Mouse (Mus musculus) heart, postnatal 25 days (tissue): ENCODE data around the gene Pnpla5. TPM values are rescaled to one million over a fixed set of nuclear protein-coding genes. Genes with fewer than 3 reads are reported as not detected.
"Not testable (repeated sequence)": the region's sequence is repeated elsewhere in the genome, so short reads cannot be mapped to it uniquely, and the experiment has no call there.

Source experiments
- DNase-seq: peaks from one replicate; pipeline ENCODE4 v3.0.0; 2022; ENCODE audit warnings: low spot score
- intact Hi-C: fragments of 180-260 bp; cut with DNase I; formaldehyde crosslinking; loops from one replicate; pipeline ENCODE4 v1.15.1; 2025
- total RNA-seq, 2 experiments: library from RNA; stranded (reverse); gene quantifications; 2 replicates each; pipeline ENCODE4 v1.2.3; 2021

Pnpla5 gene
- total RNA-seq = not detected

DNA sequence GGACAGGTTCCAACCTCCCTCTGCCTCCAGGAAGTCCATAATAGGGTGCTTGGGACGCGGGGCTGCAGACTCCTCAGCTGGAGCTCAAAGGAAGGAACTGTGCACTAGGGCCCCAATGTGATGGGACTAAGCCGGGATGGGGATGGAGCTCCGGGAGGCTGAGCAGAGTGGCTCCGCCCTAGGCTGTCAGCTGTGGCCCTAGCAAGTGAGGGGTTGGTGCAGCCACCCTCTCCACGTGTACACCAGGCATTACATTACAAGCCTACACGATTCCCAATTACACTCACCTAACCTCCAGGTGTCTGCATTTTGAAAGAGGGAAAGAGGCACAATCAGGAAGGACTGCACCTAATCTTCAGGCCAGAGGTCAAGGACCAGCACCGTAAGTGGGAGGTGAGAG lies at the start of gene Pnpla5:
Gene Pnpla5 (minus strand): TSS at position 101 of the 400 bp plus-strand sequence.
- intact Hi-C loops = loop anchor here (10.0 kb wide), 1 partner anchor 312 kb away; no protein-coding TSS in a partner anchor
- DNase-seq = no peak

- intact Hi-C loops = no loop called here
- DNase-seq = no peak
Observed at GRCm38 (mm10) chr15:84171166-84171565, 48.2 kb upstream of the Pnpla5 start.

DNA sequence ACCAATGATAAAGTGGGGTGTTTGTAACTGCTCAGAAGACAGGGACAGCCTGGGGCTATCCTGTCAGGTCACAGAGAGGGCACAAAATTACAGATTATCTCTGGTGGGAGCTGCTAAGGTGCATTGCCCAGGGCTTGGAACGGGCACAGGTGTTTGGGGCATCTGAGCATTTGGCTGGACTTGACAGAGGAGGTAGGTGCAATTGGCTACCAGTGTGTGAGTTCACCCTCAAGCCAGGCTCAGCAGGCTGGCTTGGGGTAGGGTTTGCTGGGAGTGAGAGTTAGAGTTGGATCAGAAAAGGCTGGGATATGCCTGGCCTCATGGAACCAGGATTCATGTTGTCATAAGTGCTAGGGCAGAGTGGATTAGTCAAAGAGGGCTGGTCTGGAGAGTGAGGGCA lies 46.5 kb upstream of the Pnpla5 start:
- DNase-seq = no peak
- intact Hi-C loops = loop anchor here (5.0 kb wide), 1 partner anchor 97 kb away; no protein-coding TSS in a partner anchor

DNA sequence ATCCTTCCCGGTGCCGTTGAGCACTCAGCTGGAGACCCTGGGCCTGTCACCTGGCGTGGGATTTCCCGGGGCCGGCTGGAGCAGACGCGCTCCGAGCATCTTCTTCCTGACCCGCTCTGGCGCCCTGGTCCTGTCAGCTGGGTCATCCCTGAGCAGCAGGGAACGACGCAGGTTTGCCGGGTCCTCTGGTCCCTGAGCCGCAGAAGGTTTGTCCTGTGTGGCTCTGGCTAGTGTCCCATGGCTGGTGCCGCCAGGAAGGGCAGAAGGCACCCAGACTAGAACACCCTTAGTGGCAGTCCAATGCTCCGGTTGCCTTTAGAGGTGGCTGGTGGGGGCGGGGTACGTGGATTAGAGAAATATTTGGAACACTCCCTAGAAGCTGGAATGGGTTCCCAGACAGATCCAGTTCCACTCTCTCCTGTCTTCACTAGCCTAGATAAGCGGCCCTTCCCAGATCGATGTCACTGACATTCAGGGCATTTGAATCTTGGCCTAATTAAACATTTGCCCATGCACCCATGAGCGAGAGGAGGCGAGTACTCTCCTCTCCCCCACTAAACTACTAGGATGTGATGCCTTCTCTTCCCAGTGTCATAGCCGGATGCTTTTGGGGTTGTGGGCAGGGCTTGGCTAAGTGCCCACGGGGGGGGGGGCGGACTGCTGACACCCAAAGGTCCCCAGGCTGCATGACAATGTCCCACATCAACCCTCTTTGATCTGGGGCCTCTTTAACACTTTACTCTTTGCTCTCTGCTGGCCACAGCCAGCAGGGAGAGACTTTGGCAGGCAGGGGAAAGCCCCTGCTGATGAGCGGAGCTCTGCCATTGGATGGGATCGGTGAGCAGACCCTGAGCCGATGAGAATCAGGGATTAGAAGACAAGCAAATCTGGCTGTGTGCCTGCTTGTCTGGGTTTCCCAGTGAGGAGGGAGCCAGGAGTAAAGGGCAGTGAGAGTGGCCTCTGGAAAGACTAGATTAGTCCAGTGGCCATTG lies 45.5 kb upstream of the Pnpla5 start:
- intact Hi-C loops = loop anchor here (5.0 kb wide), 1 partner anchor 96 kb away; no protein-coding TSS in a partner anchor
- DNase-seq = no peak

- intact Hi-C loops = loop anchor here (2.0 to 5.0 kb wide), 2 partner anchors 43 to 95 kb away; no protein-coding TSS in a partner anchor
- DNase-seq = peak; percentile 91
Observed at GRCm38 (mm10) chr15:84167600-84167999, 44.6 kb upstream of the Pnpla5 start, which contains the start of gene Pnpla3. Pnpla3 (plus strand) TSS chr15:84167837.

DNA sequence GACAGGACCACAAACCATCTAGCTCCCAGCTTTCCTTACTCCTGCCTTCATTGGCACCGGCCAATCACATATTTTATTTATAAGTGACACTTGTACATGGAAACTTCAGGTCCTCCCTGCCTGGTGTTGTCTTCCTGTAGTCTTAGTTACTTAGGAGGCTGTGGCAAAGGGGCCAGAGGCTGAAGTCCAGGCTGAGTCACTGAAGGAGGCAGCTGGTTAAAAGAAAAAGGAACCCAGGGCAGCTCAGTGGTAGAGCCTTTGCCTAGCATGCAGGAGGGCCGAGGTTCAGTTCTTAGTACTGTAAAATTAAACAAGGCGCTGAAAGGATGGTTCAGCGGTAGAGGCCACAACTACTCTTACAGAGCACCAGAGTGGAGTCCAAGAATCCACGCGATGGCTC lies 43.8 kb upstream of the Pnpla5 start:
- DNase-seq = no peak
- intact Hi-C loops = loop anchor here (2.0 to 5.0 kb wide), 2 partner anchors 42 to 95 kb away; no protein-coding TSS in a partner anchor

DNA sequence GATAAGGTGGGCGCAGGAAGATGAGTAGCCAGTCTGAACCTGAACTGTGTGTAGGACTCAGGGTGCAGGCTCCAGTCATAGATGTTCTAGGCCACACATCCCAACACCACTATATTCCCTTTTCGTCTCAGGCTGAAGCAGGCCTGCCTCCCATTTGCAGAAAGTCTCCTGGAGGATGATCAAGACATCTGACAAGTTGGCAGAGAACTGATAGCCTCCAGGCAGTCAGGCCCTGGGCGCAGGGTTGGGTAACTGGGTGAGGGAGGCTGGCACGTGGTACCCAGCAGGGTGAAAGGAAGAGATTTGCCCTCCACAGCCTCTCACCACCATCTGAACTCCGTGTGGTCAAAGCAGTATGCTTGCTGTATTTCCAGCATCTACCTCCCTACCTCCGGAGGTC lies 38.9 kb upstream of the Pnpla5 start:
- no peak for DNase-seq
- intact Hi-C loops = no loop called here

GRCm38 (mm10) chr15:84157530-84157929 lies 34.6 kb upstream of the Pnpla5 start:
- DNase-seq, intact Hi-C loops: not testable (repeated sequence)

DNA sequence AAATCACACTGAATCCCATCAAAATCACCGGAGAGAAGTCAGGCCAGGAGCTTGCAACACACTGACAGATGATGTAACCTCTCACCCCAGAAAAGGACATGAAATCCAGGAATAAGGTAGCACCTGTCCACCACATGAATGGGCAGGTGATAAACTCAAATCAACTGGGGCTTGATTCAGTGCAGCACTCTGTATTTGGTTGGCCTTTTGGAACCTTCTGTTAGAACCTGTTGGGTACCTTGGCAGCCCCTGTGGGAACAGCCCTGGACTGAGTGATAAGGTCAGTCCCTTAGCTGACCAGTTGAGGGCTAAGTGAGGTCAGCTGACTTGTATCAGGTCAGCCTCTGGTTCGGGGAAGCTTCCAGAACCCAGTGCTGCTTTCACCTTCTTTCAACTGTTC lies 33.2 kb upstream of the Pnpla5 start:
- intact Hi-C loops = no loop called here
- no peak for DNase-seq

DNA sequence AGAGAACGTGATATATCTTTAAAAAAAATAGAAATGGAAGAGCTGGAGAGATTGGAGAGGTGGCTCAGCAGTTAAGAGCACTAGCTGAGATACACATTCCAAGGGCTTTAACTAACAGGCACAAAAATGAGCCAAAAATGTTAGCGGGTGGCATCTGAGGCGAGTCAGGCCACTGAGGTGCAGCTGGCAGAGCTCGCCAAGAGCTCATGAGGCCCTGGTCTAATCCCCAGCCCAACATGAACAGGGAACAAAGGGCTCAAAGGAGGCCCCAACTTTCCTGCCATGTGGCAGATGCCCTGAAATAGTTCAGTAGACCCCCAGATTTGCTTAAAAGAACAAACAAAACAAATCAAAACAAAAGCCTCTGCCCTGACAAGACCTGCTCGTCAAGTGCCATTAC lies 18.0 kb upstream of the Pnpla5 start:
- intact Hi-C loops = no loop called here
- DNase-seq = no peak

GRCm38 (mm10) chr15:84140109-84140508 lies 17.1 kb upstream of the Pnpla5 start:
- intact Hi-C loops = no loop called here
- DNase-seq = no peak

- DNase-seq = no peak
- intact Hi-C loops = no loop called here
Observed at GRCm38 (mm10) chr15:84139592-84140005, 16.6 kb upstream of the Pnpla5 start.

GRCm38 (mm10) chr15:84136473-84137415 lies 13.8 kb upstream of the Pnpla5 start:
- intact Hi-C loops = no loop called here

DNA sequence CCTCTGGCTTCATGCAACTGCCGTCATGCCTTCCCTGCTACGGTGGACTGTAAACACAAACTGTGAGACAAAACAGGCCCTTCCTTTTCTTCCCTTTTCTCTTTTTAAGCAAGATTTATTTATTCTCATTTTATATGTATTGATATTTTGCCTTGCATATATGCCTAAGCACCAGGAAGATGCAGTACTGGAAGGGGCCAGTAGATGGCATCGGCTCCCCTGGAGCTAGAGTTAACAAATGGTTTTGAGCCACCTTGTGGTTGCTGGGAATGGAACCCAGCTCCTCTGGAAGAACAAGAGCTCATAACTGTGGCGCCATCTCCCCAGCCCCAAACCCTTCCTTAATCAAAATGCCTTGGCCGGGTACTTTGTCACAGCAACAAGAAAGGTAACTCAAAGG lies 12.5 kb upstream of the Pnpla5 start:
- no peak for DNase-seq
- intact Hi-C loops = no loop called here

More at GRCm38 (mm10) chr15:84136473-84137415, 13.8 kb upstream of the Pnpla5 start:
- no peak for DNase-seq

DNA sequence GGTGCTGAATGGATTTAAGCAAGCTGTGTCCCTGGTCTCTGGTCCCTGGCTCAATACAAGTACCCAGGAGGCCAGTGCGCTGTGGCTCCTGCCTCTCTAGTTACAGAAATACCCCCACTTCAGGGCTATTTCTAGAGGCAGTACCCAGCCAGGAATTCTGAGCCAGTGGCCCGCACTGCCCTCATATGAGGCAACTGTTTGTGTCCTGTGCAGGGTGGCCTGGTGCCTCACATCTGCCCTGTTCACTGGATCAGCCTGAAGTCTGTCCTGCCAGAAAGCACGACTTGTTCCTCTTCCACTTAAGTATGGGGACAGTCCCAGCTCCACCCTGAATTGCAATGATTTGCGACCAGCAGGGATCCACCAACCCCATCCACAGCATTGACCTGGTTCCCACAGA lies 10.5 kb upstream of the Pnpla5 start:
- intact Hi-C loops = loop anchor here (5.0 kb wide), 1 partner anchor 64 kb away; no protein-coding TSS in a partner anchor
- DNase-seq = peak; percentile 40

- DNase-seq = peak; percentile 49
- intact Hi-C loops = loop anchor here (5.0 kb wide), 1 partner anchor 65 kb away; no protein-coding TSS in a partner anchor
Observed at GRCm38 (mm10) chr15:84131971-84132370, 9.0 kb upstream of the Pnpla5 start.

DNA sequence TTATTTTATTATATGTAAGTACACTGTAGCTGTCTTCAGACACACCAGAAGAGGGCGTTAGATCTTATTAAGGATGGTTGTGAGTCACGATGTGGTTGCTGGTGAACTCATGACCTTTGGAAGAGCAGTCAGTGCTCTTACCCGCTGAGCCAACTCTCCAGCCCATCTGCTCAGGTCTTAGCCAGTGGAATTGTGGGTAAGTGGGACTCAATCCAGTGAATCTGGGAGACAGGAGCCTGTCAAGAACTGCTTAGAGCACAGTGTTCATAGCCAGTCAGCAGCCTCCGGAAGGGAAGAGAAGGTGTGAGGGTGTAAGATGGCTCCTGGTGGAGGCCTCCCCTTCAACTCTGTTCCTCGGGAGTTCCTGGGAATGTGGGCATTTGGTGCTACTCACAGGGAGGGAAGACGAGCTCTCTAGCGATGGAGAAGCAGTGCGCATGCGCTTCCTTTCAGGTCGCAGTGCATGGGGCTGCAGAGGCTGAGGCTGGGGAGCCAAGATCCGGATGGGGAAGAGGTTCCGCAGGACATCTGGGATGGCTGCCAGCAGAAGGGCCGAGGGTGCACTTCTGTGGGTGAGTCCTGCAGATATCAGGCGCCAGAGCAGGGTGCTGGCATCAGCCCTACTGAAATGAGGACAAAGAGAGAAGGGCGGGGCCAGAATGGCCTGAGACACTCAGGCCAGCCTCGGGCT lies 8.3 kb upstream of the Pnpla5 start:
- intact Hi-C loops = loop anchor here (5.0 kb wide), 1 partner anchor 66 kb away; no protein-coding TSS in a partner anchor
- DNase-seq = peak; percentile 61

GRCm38 (mm10) chr15:84126871-84127270 lies 3.9 kb upstream of the Pnpla5 start:
- intact Hi-C loops = loop anchor here (10.0 kb wide), 1 partner anchor 308 kb away; no protein-coding TSS in a partner anchor
- DNase-seq = no peak

DNA sequence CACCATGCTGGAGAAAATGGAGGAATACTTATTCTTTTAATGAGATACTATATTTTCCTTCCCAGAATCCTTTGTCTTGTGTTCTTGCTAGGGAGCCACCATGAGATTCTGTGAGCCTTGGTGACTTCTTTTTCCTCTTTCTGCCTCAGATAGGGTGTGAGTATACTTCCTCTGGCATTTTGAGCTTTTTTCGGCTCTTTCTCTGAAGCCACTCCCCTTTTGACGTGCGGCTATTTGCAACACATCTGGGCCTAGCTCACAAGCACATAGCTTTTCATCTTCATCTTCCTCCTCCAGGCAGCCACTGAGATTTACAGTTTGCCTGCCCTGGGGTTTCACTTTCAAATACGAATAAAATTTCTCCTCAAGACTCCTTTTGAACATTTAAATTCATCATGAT lies 3.5 kb upstream of the Pnpla5 start:
- DNase-seq = no peak
- intact Hi-C loops = loop anchor here (10.0 kb wide), 1 partner anchor 308 kb away; no protein-coding TSS in a partner anchor
